Mouse (Mus musculus) mesoderm, embryonic 11.5 days (tissue): Measurements from ENCODE around the gene Spata9.
A peak's percentile ranks its signal among the peaks of the same experiment; 100 is the strongest.
"Not testable (repeated sequence)": the region's sequence is repeated elsewhere in the genome, so short reads cannot be mapped to it uniquely, and the experiment has no call there.

ENCODE experiments used
- DNase-seq: peaks from one replicate; pipeline ENCODE4 v3.0.0-alpha.2; 2012; ENCODE audit warnings: low read depth, low spot score

The Spata9 gene

GRCm38 (mm10) chr13:75966850-75967249 is at the start of gene Spata9:
TSS of gene Spata9 (plus strand) at chr13:75967150.
- DNase-seq, result no peak

DNA sequence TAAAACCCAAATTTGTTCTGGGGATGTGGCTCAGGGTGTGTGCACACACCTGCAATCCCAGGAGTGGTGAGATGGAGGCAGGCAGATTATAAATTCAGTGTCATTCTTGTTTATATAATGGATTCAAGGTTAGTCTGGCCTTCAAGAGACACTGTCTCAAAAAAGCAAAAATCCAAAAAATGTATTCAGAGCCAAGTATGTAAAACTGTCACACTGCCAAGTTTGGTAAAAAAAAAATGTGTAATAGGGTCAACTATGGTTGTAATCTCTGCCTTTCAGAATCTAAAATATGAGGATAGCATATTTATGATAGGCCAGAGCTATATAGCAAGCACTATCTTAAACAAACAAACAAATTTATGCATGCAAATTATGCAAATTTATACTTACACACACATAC is 39.0 kb upstream of the Spata9 start:
- no peak for DNase-seq

- DNase-seq, result not testable (repeated sequence)
Observed at GRCm38 (mm10) chr13:75929071-75929470, 37.9 kb upstream of the Spata9 start.

GRCm38 (mm10) chr13:75930023-75930422 is 36.9 kb upstream of the Spata9 start:
- no peak for DNase-seq

DNA sequence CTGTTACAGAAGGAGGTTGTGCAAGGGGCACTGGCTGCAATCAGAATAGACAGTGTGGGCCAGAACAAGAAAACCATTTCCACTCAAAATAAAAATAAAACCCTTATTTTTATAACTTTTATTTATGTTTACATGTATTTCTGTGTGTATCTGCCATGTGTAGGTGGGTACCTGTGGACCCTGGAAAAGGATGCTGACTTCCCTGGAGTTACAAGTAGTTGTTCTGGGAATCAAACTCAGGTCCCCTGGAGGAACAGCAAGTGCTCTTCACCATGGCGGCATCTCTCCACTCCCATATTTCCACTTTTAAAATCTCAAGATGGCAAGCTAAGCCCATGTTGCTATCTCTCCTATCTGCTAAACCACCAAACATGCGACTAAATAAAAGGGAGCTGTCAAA is 36.3 kb upstream of the Spata9 start:
- DNase-seq, result no peak

DNA sequence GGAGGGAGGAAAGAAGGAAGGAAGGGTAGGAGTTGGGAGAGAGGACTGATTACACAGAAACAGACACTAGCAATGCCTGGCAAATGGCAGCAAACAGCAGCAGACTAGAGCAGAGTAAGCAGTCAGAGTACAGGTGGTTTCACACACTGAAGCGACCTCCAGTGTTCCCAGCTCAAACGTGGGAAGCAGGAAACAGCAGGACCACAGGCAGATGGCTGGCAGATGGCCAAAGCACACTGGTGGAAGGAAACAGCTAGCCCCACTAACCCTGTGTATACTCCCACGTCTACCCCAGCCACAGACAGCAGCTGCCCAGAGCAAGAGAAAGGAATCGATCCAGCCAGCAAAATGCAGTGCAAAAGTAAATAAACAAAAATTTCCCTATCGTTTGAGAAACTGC is 35.9 kb upstream of the Spata9 start:
- DNase-seq, result peak; percentile 68

DNA sequence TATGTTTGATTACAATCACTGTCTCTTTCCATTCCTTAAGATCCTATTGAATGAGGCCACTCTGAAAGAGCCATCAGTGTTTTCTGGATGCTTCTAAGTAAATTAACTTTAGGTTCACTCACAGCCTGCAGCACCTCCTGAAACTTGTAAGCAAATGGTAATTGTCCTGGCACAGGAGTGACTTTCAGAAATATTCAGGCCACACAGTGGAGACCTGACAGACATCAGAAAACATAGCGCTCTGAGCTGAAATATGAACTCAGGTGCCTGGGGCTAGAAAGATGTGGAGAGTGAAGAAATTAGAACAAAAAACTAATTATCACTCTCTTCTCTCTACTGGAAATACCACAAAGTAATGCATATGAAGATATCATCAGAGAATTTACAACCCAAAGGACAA is 33.7 kb upstream of the Spata9 start:
- no peak for DNase-seq

DNA sequence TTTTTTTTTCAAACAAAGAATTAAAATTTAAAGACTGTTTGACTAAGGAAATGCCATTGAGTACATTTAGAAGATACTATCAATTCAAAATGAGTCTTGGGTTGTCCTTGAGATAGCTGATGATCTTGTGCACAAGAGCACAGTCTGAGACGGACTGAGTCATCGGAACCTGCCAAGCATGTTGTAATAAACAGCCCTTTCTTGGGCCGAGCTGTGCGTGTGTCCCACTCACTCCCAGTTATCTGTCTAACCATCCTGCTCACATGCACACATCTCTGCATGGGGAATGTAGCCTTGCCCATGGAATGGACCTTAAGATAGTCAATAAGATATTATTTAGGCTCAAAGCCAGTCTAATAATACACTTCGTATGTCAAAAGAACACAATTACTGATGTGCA is 28.1 kb upstream of the Spata9 start:
- DNase-seq, result no peak

DNA sequence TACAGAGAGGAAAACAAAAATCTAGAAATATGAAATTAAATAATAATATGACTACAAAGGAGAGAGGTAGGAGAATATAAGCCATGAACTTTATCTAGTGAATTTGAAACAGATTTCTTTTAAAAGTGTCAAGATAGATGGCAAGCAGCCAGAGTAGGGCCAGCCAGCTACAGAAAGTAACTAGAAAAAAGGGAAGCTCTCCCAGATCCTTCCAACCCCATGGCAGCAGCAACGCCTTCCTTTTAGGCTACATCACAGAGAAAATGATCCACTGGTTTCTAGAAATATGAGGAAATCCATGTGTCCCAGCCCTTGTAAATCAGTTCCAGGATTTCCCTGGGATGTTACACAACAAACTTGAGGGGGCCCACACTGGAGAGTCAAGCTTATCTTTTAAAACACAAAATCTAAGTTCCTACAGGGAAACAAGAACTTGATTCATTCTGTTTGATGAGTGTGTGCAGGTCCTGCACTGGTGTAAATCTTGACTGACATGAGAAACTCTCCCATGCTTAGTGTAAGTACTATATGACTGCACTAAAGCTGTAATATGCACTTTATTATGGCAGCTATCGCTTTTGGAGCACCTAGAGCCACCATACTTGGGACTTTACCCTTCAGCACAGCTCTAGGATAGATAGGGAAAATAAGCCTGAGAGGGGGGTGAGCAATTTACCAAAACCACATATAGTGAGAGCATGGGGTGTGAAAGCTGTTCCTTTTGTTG is 26.0 kb upstream of the Spata9 start:
- no peak for DNase-seq

- no peak for DNase-seq
Observed at GRCm38 (mm10) chr13:75941518-75942295, 25.2 kb upstream of the Spata9 start.

- DNase-seq, result peak; percentile 61
Observed at GRCm38 (mm10) chr13:75942731-75943130, 24.2 kb upstream of the Spata9 start.

- DNase-seq, result peak; percentile 95
Observed at GRCm38 (mm10) chr13:75943189-75944043, 23.5 kb upstream of the Spata9 start, which contains the start of gene Rhobtb3. TSS of gene Rhobtb3 (minus strand) at chr13:75943925.

DNA sequence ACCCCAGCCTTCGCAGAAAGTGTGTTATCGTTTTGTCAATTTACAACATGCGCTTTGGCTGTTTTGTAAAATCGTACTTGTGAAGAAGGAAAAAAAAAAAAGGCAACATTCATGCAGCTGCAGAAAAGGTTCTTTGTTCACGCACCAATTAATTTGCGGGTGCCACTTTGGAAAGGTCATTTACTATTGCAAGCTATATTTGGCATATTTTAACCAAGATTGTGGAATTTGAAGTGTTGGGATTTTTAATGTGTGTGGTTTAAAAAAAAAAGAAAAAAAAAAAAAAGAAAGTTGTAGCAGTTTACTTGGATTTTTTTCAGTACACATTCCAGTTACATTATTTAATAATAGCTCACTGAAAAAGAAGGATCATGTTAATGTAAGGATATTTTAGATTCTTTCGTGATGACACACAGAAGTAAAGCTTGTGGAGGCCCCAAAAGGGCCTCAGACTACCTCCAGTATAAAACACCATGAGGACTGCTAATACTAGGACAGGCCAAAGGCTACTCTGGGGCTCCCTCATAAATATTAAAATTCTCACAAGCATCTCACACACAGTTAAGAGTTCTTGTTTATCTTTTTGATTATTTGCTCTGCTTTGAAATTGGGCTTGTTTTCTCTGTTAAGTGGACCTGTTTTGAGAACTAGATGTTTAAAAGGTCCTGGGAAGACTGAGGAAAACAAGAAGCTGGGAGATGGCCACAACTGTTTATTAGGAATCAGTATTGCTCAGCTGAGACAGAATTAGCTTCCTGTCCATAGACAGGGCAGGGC is 22.7 kb upstream of the Spata9 start:
- DNase-seq, result peak; percentile 30

DNA sequence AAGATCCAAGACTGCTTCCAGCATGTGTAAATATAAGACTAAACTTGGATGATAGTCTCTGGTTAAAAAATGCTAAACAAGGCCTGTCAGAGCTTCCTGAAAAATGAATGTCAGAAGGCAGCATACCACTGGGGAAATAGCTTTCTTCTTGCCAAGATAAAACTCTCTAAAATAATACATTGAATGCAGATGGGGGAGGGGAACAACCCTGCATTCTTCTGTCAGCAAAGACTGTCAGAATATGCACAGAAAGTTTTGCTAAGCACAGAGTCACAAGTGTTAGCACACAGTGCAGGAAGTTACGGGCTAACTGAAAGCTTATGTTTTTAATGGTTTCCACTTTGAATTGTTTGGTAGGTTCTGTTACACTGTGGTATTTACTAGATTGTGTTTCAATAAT is 16.7 kb upstream of the Spata9 start:
- peak; percentile 30 for DNase-seq

DNA sequence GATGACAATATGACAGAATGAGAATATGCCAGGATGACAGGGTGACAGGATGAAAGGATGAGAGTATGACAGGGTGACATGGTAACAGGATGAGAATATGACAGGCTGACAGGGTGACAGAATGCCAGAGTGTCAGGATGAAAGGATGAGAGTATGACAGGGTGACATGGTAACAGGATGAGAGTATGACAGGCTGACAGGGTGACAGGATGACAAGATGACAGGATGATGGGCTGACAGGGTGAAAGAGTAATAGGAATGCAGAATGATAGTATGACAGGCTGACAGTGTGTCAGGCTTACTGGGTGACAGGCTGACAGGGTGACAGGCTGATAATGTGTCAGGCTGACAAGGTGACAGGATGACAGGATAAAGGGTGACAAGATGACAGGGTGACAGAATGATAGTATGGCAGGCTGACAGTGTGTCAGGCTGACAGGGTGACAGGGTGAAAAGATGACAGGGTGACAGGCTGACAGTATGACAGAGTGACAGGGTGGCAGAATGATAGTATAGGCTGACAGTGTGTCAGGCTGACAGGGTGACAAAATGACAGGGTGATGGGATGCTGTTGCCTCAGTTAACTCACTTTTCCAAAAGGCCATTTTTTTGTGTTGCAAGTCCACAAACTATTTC is 11.5 kb upstream of the Spata9 start:
- no peak for DNase-seq

DNA sequence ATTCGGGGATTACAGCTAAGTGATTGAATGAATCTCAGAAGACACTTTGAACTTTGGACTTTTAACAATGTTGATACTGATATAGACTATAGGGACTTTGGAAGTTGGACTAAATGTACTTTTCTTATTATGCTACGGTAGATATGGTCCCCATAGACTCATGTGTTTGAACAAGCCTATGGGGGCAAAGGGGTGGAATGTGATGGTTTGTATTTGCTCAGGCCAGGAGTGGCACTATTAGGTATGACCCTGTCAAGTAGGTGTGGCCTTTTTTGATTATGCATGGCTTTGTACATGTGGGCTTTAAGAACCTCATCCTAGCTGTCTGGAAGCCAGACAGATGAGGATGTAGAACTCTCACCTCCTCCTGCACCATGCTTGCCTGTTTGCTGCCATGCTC is 7.5 kb downstream of the Spata9 start:
- DNase-seq, result no peak

DNA sequence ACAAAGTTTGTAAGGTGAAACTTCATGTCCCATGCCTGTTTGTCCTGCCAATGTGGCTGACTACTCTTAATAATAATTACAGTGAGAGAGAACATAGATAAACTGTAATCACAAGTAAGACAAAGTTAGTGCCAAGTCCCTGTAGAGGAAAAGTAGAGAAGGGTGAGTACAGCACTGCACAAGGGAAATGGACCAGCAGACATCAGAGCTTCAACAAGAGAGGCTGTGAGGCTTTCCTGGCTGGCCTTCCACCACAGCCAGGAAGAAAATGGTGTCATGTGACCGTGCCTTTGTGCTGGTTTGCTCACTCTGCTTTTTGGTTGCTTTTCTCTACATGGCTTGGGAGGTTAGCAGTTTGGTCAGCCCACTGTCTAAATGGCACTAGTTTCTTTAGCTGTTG is 8.7 kb downstream of the Spata9 start:
- DNase-seq, result no peak

DNA sequence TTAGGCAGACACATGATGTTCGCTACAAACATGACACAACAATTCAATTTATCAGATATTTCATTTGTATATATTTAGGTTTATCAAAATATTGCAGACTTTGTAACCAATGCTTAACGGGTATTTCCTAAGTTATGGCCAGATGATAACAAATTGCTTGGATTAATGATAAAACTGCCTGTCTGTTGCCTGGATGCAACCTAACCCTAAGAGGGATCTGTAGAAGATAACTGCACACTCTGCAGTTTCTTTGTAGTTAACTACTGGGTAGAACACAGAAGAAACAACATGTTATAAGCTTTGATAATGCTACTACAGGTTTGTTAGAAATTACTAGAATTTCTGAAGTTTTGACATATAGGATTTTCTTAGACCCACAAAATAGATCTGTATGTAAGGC is 9.3 kb downstream of the Spata9 start:
- DNase-seq, result no peak

GRCm38 (mm10) chr13:75976649-75977048 is 9.7 kb downstream of the Spata9 start:
- no peak for DNase-seq

DNA sequence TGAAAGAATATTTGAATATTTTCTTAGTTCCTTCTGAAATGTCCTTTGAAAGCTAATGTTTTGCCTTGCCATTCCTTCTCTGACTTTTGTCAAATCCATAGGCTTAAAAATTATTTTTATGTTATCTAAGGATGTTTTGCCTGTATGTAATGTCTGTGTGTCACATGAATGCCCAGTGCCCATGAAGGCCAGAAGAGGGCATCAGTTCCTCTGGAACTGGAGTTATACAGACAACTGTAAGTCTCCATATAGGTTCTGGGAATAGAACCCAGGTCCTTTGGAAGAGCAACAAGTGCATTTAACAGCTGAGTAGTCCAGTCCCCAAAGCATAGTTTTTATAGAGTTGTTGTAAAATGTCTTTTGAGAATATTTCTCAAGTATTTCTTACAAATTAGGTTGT is 15.0 kb downstream of the Spata9 start:
- no peak for DNase-seq

GRCm38 (mm10) chr13:75988096-75988495 is 21.1 kb downstream of the Spata9 start:
- DNase-seq, result no peak
